Mouse (Mus musculus): Measurements from ENCODE around the gene Cemip2. TPM values are rescaled to one million over a fixed set of nuclear protein-coding genes. Genes with fewer than 3 reads are reported as not detected.
"Not testable (repeated sequence)": the region's sequence is repeated elsewhere in the genome, so short reads cannot be mapped to it uniquely, and the experiment has no call there.

Cemip2 gene
- total RNA-seq, 1 experiment from 2014 or later, result 25.8 TPM

GRCm38 (mm10) chr19:21865242-21866055 is 87.3 kb downstream of the Cemip2 start:
- DNase-seq, result no peak

- DNase-seq, result no peak
Measured at GRCm38 (mm10) chr19:21866094-21866493, 88.0 kb downstream of the Cemip2 start.

GRCm38 (mm10) chr19:21866756-21867155 is 88.6 kb downstream of the Cemip2 start:
- DNase-seq, result not testable (repeated sequence)

- DNase-seq, result no peak
Measured at GRCm38 (mm10) chr19:21868471-21868870, 90.3 kb downstream of the Cemip2 start.

- DNase-seq, result no peak
Measured at GRCm38 (mm10) chr19:21882110-21882940, 104.2 kb downstream of the Cemip2 start.

GRCm38 (mm10) chr19:21883053-21883452 is 104.9 kb downstream of the Cemip2 start:
- DNase-seq, result no peak

GRCm38 (mm10) chr19:21883922-21884321 is 105.8 kb downstream of the Cemip2 start:
- DNase-seq, result no peak

- DNase-seq, result no peak
Measured at GRCm38 (mm10) chr19:21884385-21884784, 106.2 kb downstream of the Cemip2 start.

- DNase-seq, result no peak
Measured at GRCm38 (mm10) chr19:21886166-21886657, 108.1 kb downstream of the Cemip2 start.

- DNase-seq, result no peak
Measured at GRCm38 (mm10) chr19:21890699-21891098, 112.6 kb downstream of the Cemip2 start.

- no peak for DNase-seq
Measured at GRCm38 (mm10) chr19:21894792-21895191, 116.7 kb downstream of the Cemip2 start.

- no peak for DNase-seq
Measured at GRCm38 (mm10) chr19:21895540-21895939, 117.4 kb downstream of the Cemip2 start.

GRCm38 (mm10) chr19:21897122-21897827 is 119.1 kb downstream of the Cemip2 start:
- DNase-seq, result peak; percentile 15

GRCm38 (mm10) chr19:21898015-21898939 is 120.1 kb downstream of the Cemip2 start:
- no peak for DNase-seq

Other genes starting within 250 kb of the Cemip2 start
- gene 1110059E24Rik, start 125.4 kb upstream of the Cemip2 start, total RNA-seq (2021), result 33.9 and 35.0 TPM in 2 replicates
- gene Abhd17b, start 125.2 kb upstream of the Cemip2 start, total RNA-seq (2021), result 50.8 and 52.4 TPM in 2 replicates